Mouse (Mus musculus) liver, adult 2 months (tissue): ENCODE measurements around the gene Cpt2. TPM values are rescaled to one million over a fixed set of nuclear protein-coding genes. Genes with fewer than 3 reads are reported as not detected.
A peak's percentile ranks its signal among the peaks of the same experiment; 100 is the strongest.

Source experiments
- DNase-seq: peaks from one replicate; pipeline ENCODE4 v3.0.0-alpha.2; 2011; ENCODE audit warnings: low read depth, low spot score; ENCODE audit errors: extremely low read depth
- H3K27ac ChIP-seq: fragments of 200-500 bp; replicated peaks from 2 replicates; pipeline ENCODE4 v1.5.1; 2012; ENCODE audit warnings: low read depth, mild to moderate bottlenecking, control low read depth, inconsistent platforms, low read length; ENCODE audit not compliant: insufficient read depth
- H3K27me3 ChIP-seq: fragments of 200-500 bp; 2 replicates; pipeline ENCODE4 v1.6.1; 2012; ENCODE audit warnings: mild to moderate bottlenecking, moderate library complexity, low read length, inconsistent platforms; ENCODE audit not compliant: control insufficient read depth, insufficient read depth
- H3K36me3 ChIP-seq: fragments of 200-500 bp; 2 replicates; pipeline ENCODE4 v1.6.1; 2012; ENCODE audit warnings: low read length, inconsistent platforms; ENCODE audit not compliant: control insufficient read depth, insufficient read depth
- H3K4me1 ChIP-seq: fragments of 200-500 bp; 2 replicates; pipeline ENCODE4 v1.6.1; 2011; ENCODE audit warnings: low read length; ENCODE audit not compliant: control insufficient read depth, insufficient read depth
- H3K4me3 ChIP-seq: fragments of 200-500 bp; 2 replicates; pipeline ENCODE4 v1.5.1; 2011; ENCODE audit warnings: low read depth, mild to moderate bottlenecking, control low read depth, low read length, moderate library complexity; ENCODE audit not compliant: insufficient read depth
- H3K79me2 ChIP-seq: fragments of 200-500 bp; 2 replicates; pipeline ENCODE4 v1.6.1; 2012; ENCODE audit warnings: inconsistent platforms, mild to moderate bottlenecking, low read length, moderate library complexity; ENCODE audit not compliant: control insufficient read depth, insufficient read depth
- H3K9ac ChIP-seq: fragments of 200-500 bp; 2 replicates; pipeline ENCODE4 v1.6.1; 2012; ENCODE audit warnings: low read depth, mild to moderate bottlenecking, control low read depth, inconsistent platforms, low read length
- CTCF ChIP-seq: fragments of 200-500 bp; IDR thresholded peaks from 2 replicates; pipeline ENCODE4 v1.5.1; 2011; ENCODE audit warnings: low read depth, low read length, control low read depth
- POLR2A ChIP-seq: fragments of 200-500 bp; IDR thresholded peaks from 2 replicates; pipeline ENCODE4 v1.6.1; 2011; ENCODE audit warnings: low read length, control low read depth; ENCODE audit not compliant: insufficient read depth; ENCODE audit errors: extremely low read depth
- WGBS: fragments of 180-500 bp; shearing (Covaris S2); methylation state at CpG from one replicate; pipeline ENCODE4 v1.1.7; 2018; 5-methylcytosine and 5-hydroxymethylcytosine counted together
- polyA plus RNA-seq: library from polyadenylated mRNA; depleted of rRNA; stranded (reverse); fragments of >200 nt; gene quantifications from 2 replicates; pipeline ENCODE4 v1.2.3, GENCODE M21; 2012
- total RNA-seq: library from RNA; depleted of rRNA; stranded (reverse); fragments of >200 nt; gene quantifications from 2 replicates; pipeline ENCODE4 v1.2.3, GENCODE M21; 2014

Gene Cpt2
- total and polyA plus RNA-seq, 2 experiments: 106 to 159 TPM

- TF ChIP-seq POLR2A: no peak
- no peak for TF ChIP-seq CTCF
- no peak for DNase-seq
- WGBS: 94% methylated on average over 2 of the region's 2 CpGs
- Histone ChIP-seq H3K4me1 (no peaks in the 10 kb centered on the region), H3K9ac (no peak overlapping the region; the same call in 1 of the 2 replicates), H3K79me2 (no peaks in the 10 kb centered on the region), H3K27me3 (no peaks in the 10 kb centered on the region), H3K4me3 (no peak overlapping the region), H3K27ac (no peak overlapping the region), H3K36me3 (no peaks in the 10 kb centered on the region)
Observed at GRCm38 (mm10) chr4:107928726-107929125, 5.3 kb upstream of the Cpt2 start.

- no peak overlapping the region for H3K9ac ChIP-seq
- no peaks in the 10 kb centered on the region for H3K27me3 ChIP-seq
- H3K27ac ChIP-seq: no peak overlapping the region
- no peaks in the 10 kb centered on the region for H3K79me2 ChIP-seq
- no peaks in the 10 kb centered on the region for H3K4me1 ChIP-seq
- TF ChIP-seq POLR2A: no peak
- no peak for TF ChIP-seq CTCF
- WGBS: 92% methylated on average over 2 of the region's 2 CpGs
- no peak overlapping the region for H3K4me3 ChIP-seq
- DNase-seq: no peak
- H3K36me3 ChIP-seq: no peaks in the 10 kb centered on the region
Observed at GRCm38 (mm10) chr4:107928269-107928668, 4.9 kb upstream of the Cpt2 start.

GRCm38 (mm10) chr4:107923803-107924194 is 389 bp upstream of the Cpt2 start:
- DNase-seq: no peak
- Histone ChIP-seq H3K36me3 (peaks cover 6% of the 10 kb centered on the region), H3K79me2 (peaks cover 30% of the 10 kb centered on the region; the same call in 1 of the 2 replicates), H3K27me3 (no peaks in the 10 kb centered on the region), H3K4me3 (peak overlapping the region; percentile 98; the same call in 1 of the 2 replicates), H3K4me1 (peaks cover 9% of the 10 kb centered on the region), H3K9ac (no peak overlapping the region), H3K27ac (no peak overlapping the region)
- TF ChIP-seq POLR2A: no peak
- no peak for TF ChIP-seq CTCF
- WGBS: 38% methylated on average over 7 of the region's 7 CpGs

- no peak for TF ChIP-seq CTCF
- TF ChIP-seq POLR2A: no peak
- DNase-seq: peak; percentile 98
- Histone ChIP-seq H3K79me2 (peaks cover 35% of the 10 kb centered on the region; the same call in 1 of the 2 replicates), H3K27ac (peak overlapping the region; percentile 99), H3K4me1 (peaks cover 9% of the 10 kb centered on the region), H3K9ac (peak overlapping the region; percentile 99), H3K36me3 (peaks cover 12% of the 10 kb centered on the region), H3K4me3 (peak overlapping the region; percentile 98), H3K27me3 (no peaks in the 10 kb centered on the region)
- WGBS: 5% methylated on average over 4 of the region's 4 CpGs
Observed at GRCm38 (mm10) chr4:107921952-107922351, 1.5 kb downstream of the Cpt2 start.

- no peak for TF ChIP-seq CTCF
- TF ChIP-seq POLR2A: no peak
- peak; percentile 89 for DNase-seq
- peak overlapping the region; percentile 64 for H3K9ac ChIP-seq
Observed at GRCm38 (mm10) chr4:107921152-107921695, 2.2 kb downstream of the Cpt2 start.

GRCm38 (mm10) chr4:107920336-107920735 is 3.1 kb downstream of the Cpt2 start:
- no peak overlapping the region for H3K4me3 ChIP-seq
- H3K27me3 ChIP-seq: no peaks in the 10 kb centered on the region
- peaks cover 37% of the 10 kb centered on the region; the same call in 1 of the 2 replicates for H3K79me2 ChIP-seq
- WGBS: 5% methylated on average over 2 of the region's 2 CpGs
- TF ChIP-seq CTCF (no peak), POLR2A (no peak)
- peaks cover 14% of the 10 kb centered on the region for H3K36me3 ChIP-seq
- peaks cover 11% of the 10 kb centered on the region for H3K4me1 ChIP-seq
- peak overlapping the region; percentile 35; the same call in 1 of the 2 replicates for H3K27ac ChIP-seq
- H3K9ac ChIP-seq: no peak overlapping the region
- peak; percentile 63 for DNase-seq

More at GRCm38 (mm10) chr4:107921152-107921695, 2.2 kb downstream of the Cpt2 start:
- 16% methylated on average over 8 of the region's 8 CpGs for WGBS
- H3K27ac ChIP-seq: peak overlapping the region; percentile 90
- peaks cover 9% of the 10 kb centered on the region for H3K4me1 ChIP-seq
- no peaks in the 10 kb centered on the region for H3K27me3 ChIP-seq
- peaks cover 12% of the 10 kb centered on the region for H3K36me3 ChIP-seq
- H3K4me3 ChIP-seq: no peak overlapping the region; the same call in 1 of the 2 replicates
- H3K79me2 ChIP-seq: peaks cover 35% of the 10 kb centered on the region; the same call in 1 of the 2 replicates
